Mouse (Mus musculus): ENCODE measurements at regions not wholly inside any gene's neighbourhood (a gene's known extent, or its start where the extent isn't known, plus 50 kb on each side); places are given as distances from the start of the nearest gene placed in this dataset.

GRCm38 (mm10) chr17:83276000-83276891, 61.2 kb downstream of the Pkdcc start:
- peak; percentile 83 to 84 for DNase-seq

GRCm38 (mm10) chr17:83277117-83277947, 62.2 kb downstream of the Pkdcc start:
- peak; percentile 89 to 91 for DNase-seq

GRCm38 (mm10) chr17:83277948-83278924, 63.1 kb downstream of the Pkdcc start:
- DNase-seq = peak; percentile 71 to 72

- no peak for DNase-seq
These were observed 67.4 kb upstream of the Eml4 start for GRCm38 (mm10) chr17:83283328-83283727.

- no peak for DNase-seq
These were observed 63.2 kb upstream of the Eml4 start for GRCm38 (mm10) chr17:83287381-83288142.

GRCm38 (mm10) chr17:83288143-83288492, 62.6 kb upstream of the Eml4 start:
- no peak for DNase-seq

- DNase-seq = no peak
These were observed 55.0 kb upstream of the Eml4 start for GRCm38 (mm10) chr17:83295526-83296238.

GRCm38 (mm10) chr17:83297379-83298121, 53.2 kb upstream of the Eml4 start:
- DNase-seq = no peak

Measured in B cell, adult 2 months (primary cell).